Mouse (Mus musculus) cerebellum, adult 2 months (tissue): ENCODE measurements around the gene Osbpl10. TPM values are rescaled to one million over a fixed set of nuclear protein-coding genes. Genes with fewer than 3 reads are reported as not detected.
A peak's percentile ranks its signal among the peaks of the same experiment; 100 is the strongest.
"Not testable (repeated sequence)": the region's sequence is repeated elsewhere in the genome, so short reads cannot be mapped to it uniquely, and the experiment has no call there.

Experiments used
- DNase-seq, 2 experiments: peaks; one replicate each; pipeline ENCODE4 v3.0.0; 2021
- H3K27ac ChIP-seq: fragments of 200-500 bp; 2 replicates; pipeline ENCODE4 v1.5.1; 2012; ENCODE audit warnings: low read length, control low read depth, inconsistent platforms; ENCODE audit not compliant: insufficient read depth
- H3K27me3 ChIP-seq: fragments of 200-500 bp; 2 replicates; pipeline ENCODE4 v1.6.1; 2012; ENCODE audit warnings: inconsistent platforms, mild to moderate bottlenecking, low read length, moderate library complexity; ENCODE audit not compliant: control insufficient read depth, insufficient read depth
- H3K4me1 ChIP-seq: fragments of 200-500 bp; 2 replicates; pipeline ENCODE4 v1.6.1; 2011; ENCODE audit warnings: low read length; ENCODE audit not compliant: control insufficient read depth, insufficient read depth
- H3K4me3 ChIP-seq: fragments of 200-500 bp; replicated peaks from 2 replicates; pipeline ENCODE3; 2011; ENCODE audit warnings: mild to moderate bottlenecking, low read depth, low read length, control low read depth; ENCODE audit not compliant: insufficient read depth
- CTCF ChIP-seq: fragments of 200-500 bp; IDR thresholded peaks from 2 replicates; pipeline ENCODE4 v1.5.1; 2011; ENCODE audit warnings: low read depth, mild to moderate bottlenecking, control low read depth, low read length, moderate library complexity, borderline replicate concordance; ENCODE audit not compliant: insufficient read depth
- POLR2A ChIP-seq: fragments of 200-500 bp; IDR thresholded peaks from 2 replicates; pipeline ENCODE4 v1.6.1; 2011; ENCODE audit warnings: low read length, control low read depth, borderline replicate concordance; ENCODE audit not compliant: insufficient read depth
- WGBS: fragments of 180-500 bp; shearing (Covaris S2); methylation state at CpG from one replicate; pipeline ENCODE4 v1.1.7; 2018; 5-methylcytosine and 5-hydroxymethylcytosine counted together
- polyA plus RNA-seq: library from polyadenylated mRNA; depleted of rRNA; stranded (reverse); fragments of >200 nt; gene quantifications from 2 replicates; pipeline ENCODE4 v1.2.3, GENCODE M21; 2012; rRNA removed

Gene Osbpl10
- polyA plus RNA-seq, 1 experiment, result 11.0 TPM

DNA sequence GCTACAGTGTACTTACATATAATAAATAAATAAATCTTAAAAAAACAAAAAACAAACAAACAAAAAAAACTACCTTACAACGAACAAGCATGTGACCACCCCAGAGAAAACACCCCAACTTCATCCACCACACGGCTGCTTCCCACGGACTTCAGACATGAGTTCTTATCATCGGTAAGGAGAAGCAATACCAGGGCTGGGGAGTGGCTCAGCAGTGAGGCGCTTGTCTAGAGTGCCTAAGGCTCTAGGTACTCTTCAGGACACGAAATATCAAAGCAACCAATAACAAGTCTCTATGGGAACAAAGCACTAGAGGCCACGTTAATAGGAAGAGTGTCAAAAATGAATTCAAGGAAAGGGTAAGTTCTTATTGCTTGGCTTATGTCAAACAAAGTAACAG lies 282.1 kb downstream of the Osbpl10 start:
- Histone ChIP-seq H3K27me3 (no peaks in the 10 kb centered on the region), H3K27ac (no peak overlapping the region), H3K4me1 (no peaks in the 10 kb centered on the region), H3K4me3 (no peak overlapping the region)
- 92% methylated on average over 7 of the region's 7 CpGs for WGBS
- no peak for DNase-seq
- TF ChIP-seq CTCF (no peak), POLR2A (no peak)

DNA sequence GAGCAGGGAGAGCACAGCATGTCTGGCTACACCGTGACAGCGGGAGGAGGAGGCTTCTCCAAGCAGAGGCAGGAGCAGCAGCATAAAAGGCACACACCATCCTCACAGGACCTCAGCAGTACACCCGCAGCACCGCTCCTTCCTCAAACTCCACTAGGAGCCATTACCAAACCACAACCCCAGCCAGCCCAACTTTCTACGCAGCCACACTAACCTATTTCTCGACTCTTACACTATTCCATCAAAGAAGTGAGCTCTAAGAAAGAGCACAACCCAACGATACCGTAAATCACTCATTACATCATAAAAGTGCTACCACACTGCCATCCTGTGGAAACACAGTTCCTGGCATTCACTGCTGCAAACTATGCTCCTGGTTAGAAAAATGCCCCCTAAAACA lies 283.1 kb downstream of the Osbpl10 start:
- TF ChIP-seq CTCF, result 0 out of 2 replicates have a peak, but pooled peaks have one; percentile 18
- no peak for TF ChIP-seq POLR2A
- Histone ChIP-seq H3K27me3 (no peaks in the 10 kb centered on the region), H3K4me1 (no peaks in the 10 kb centered on the region), H3K27ac (no peak overlapping the region), H3K4me3 (no peak overlapping the region)
- 57% methylated on average over 8 of the region's 8 CpGs for WGBS
- peak; percentile 10 to 18 for DNase-seq

DNA sequence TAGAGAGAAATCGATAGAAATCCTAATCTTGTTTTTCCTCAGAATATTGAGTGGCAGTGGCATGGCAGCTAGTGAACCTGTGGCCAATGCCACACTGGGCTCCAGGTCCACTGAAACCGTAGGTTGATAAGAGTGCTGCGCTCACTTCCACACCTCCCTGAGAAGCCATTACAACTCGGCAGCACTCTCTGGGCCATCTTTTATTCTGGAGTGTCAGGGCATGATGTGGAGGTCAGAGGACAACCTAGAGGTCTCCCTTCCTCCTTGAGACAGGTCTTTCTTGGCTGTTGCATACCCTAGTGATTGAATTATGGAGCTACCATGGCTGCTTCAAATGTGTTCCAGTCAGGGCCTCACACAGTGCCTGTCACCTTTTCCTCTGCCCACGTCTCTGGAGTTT lies 283.5 kb downstream of the Osbpl10 start:
- Histone ChIP-seq H3K27ac (no peak overlapping the region), H3K4me1 (no peaks in the 10 kb centered on the region), H3K4me3 (no peak overlapping the region), H3K27me3 (no peaks in the 10 kb centered on the region)
- no peak for TF ChIP-seq CTCF
- TF ChIP-seq POLR2A, result no peak
- 76% methylated on average over 5 of the region's 5 CpGs for WGBS
- no peak for DNase-seq

DNA sequence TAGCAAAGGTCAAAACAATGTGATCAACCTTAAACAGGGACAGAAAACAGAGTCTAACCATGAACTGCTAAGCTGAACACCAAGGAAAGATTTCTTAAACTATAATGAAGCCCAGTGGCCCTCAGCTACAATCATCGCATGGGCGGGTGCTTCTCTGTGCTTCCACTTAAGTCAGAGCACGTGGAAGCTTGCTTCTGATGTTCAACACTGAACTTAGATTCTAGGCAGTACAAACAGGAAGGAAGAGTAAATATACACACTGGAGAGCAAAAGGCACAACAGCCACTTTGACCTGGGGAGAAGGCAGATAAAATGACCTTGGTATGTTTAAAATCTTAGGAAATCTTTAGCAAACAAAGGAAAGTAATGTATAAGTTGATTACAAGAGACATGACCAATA lies 293.2 kb downstream of the Osbpl10 start:
- no peak for DNase-seq
- 94% methylated on average over 3 of the region's 3 CpGs for WGBS
- Histone ChIP-seq H3K27me3 (no peaks in the 10 kb centered on the region), H3K4me1 (no peaks in the 10 kb centered on the region), H3K4me3 (no peak overlapping the region), H3K27ac (no peak overlapping the region)
- TF ChIP-seq CTCF, result no peak
- TF ChIP-seq POLR2A, result no peak

DNA sequence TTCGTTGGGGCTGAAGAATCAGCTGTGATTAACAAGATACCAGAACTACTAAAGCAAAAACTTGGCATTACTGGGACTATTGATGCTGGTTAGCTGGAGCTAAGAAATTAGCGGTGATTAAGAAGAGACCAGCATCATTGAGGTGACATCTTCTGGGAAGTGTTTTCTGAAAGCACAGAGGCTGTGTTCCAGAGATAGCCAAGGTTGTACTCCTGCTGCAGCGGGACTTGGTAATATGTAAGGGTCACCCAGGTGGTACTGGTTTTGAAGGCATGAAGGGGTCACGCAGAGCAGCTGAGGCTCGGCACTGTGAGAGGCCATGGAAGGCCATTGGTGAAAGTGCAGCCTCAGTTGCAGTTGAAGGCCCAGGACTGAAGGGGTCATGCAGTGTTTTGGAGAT lies 294.1 kb downstream of the Osbpl10 start:
- WGBS, result 96% methylated on average over 5 of the region's 5 CpGs
- DNase-seq, result peak; percentile 16 to 24
- not testable (repeated sequence) for H3K27ac ChIP-seq, H3K4me1 ChIP-seq, H3K4me3 ChIP-seq, H3K27me3 ChIP-seq

DNA sequence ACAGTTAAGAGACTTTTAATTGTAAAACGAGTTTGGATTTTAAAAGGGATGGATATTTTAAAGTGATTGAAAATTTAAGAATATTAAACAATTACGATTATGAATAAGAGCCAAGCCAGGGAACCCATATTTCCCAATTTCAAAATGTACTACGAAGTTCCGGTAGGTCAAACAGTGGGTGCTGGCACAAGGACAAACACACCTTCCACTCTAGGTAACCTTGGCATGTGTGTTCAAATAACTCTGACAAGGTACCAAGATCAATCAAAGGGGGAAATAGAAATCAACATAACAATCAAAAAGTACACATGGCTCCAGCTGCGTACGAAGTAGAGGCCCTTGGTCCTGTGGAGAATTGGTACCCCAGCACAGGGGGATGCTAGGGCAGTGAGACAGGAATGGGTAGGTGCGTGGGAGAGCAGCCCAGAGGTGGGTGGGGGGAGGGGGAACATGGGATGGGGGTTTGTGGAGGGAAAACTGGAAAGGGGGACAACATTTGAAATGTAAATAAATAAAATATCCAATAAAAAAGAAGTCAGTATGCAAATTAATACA lies 294.8 kb downstream of the Osbpl10 start:
- TF ChIP-seq POLR2A (no peak), CTCF (no peak)
- no peaks in the 10 kb centered on the region for H3K27me3 ChIP-seq
- 85% methylated on average over 7 of the region's 7 CpGs for WGBS

DNA sequence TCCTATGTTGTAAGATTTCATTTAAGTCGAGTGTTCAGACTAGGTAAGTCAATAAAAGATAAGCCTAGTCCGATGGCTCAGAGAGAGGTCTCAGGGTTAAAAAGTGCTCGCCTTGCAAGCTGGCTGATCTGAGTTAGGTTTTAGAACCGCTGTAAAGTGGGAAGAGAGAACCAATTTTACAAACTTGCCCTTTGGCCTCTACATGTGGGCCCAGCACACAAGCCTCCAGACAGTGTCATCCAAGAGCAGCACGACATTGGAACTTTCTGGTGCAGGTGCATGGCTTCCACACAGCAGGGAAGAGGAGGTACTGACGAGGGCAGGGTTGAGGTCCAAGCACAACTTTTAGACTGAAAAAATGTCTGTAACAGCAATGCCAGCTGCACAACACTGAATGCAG lies 296.4 kb downstream of the Osbpl10 start:
- 80% methylated on average over 6 of the region's 6 CpGs for WGBS
- Histone ChIP-seq H3K4me3 (no peak overlapping the region), H3K27ac (no peak overlapping the region), H3K4me1 (no peaks in the 10 kb centered on the region), H3K27me3 (no peaks in the 10 kb centered on the region)
- DNase-seq, result no peak
- TF ChIP-seq POLR2A, result no peak
- no peak for TF ChIP-seq CTCF

More for the DNA sequence above, 294.8 kb downstream of the Osbpl10 start:
- no peak overlapping the region for H3K4me3 ChIP-seq
- H3K27ac ChIP-seq, result no peak overlapping the region
- DNase-seq, result no peak
- no peaks in the 10 kb centered on the region for H3K4me1 ChIP-seq

DNA sequence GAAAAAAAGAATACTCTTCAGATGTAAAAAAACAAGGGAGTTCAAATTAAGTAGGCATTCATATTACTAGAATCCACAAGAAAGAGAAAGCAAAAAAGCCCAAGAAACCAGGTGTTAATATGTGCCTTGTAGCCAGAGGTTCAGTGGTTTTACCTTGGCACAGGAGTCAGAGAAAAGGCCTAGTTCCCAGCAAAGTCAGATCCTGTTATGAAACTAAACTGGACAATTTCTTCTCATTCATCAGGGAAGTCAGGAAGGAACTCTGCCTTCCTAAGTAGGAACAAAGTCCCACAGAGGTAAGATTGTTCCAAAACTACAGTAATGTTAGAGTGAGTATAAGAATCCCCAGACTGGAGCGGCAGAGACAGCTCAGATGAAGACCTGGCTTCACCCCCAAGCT lies 300.3 kb downstream of the Osbpl10 start:
- H3K4me3 ChIP-seq, result no peak overlapping the region
- DNase-seq, result no peak
- H3K27me3 ChIP-seq, result no peaks in the 10 kb centered on the region
- no peaks in the 10 kb centered on the region for H3K4me1 ChIP-seq
- H3K27ac ChIP-seq, result no peak overlapping the region
- 100% methylated on average over 1 of the region's 1 CpGs for WGBS
- TF ChIP-seq CTCF (no peak), POLR2A (no peak)

Other genes starting within 250 kb of the Osbpl10 start
- gene Cmtm6, start 247.5 kb upstream of the Osbpl10 start, polyA plus RNA-seq, result 14.6 and 15.2 TPM in 2 replicates
- gene Cmtm7, start 196.7 kb upstream of the Osbpl10 start, polyA plus RNA-seq, result 9.4 and 10.5 TPM in 2 replicates
- 4.2 and 4.8 TPM in 2 replicates for gene Cmtm8, start 134.4 kb upstream of the Osbpl10 start, polyA plus RNA-seq
- 46.2 and 46.8 TPM in 2 replicates for gene Gpd1l, start 44.6 kb upstream of the Osbpl10 start, polyA plus RNA-seq
- 22.3 and 36.4 TPM in 2 replicates for gene Rps27rt, start 4.2 kb downstream of the Osbpl10 start, polyA plus RNA-seq